Mouse (Mus musculus): ENCODE results near the gene Cdx2. TPM values are rescaled to one million over a fixed set of nuclear protein-coding genes. Genes with fewer than 3 reads are reported as not detected.

Gene Cdx2
- total RNA-seq, 2 experiments from 2014 or later, result not detected

GRCm38 (mm10) chr5:147301781-147302070, 5.3 kb downstream of the Cdx2 start:
- DNase-seq (ENCODE audit: extremely low spot score in 1 of 2, low spot score in 2 of 2), result no peak
- no peak overlapping the region for H3K27ac ChIP-seq
- no peak for TF ChIP-seq CTCF (IDR thresholded peaks at IDR 0.05)
- no peak overlapping the region for H3K4me3 ChIP-seq
- intact Hi-C loops (cut with DNase I), result loop anchor here (5.0 to 10.0 kb wide), 2 partner anchors 114 to 423 kb away; partner anchors contain the start of genes Flt1 and Gsx1

DNA sequence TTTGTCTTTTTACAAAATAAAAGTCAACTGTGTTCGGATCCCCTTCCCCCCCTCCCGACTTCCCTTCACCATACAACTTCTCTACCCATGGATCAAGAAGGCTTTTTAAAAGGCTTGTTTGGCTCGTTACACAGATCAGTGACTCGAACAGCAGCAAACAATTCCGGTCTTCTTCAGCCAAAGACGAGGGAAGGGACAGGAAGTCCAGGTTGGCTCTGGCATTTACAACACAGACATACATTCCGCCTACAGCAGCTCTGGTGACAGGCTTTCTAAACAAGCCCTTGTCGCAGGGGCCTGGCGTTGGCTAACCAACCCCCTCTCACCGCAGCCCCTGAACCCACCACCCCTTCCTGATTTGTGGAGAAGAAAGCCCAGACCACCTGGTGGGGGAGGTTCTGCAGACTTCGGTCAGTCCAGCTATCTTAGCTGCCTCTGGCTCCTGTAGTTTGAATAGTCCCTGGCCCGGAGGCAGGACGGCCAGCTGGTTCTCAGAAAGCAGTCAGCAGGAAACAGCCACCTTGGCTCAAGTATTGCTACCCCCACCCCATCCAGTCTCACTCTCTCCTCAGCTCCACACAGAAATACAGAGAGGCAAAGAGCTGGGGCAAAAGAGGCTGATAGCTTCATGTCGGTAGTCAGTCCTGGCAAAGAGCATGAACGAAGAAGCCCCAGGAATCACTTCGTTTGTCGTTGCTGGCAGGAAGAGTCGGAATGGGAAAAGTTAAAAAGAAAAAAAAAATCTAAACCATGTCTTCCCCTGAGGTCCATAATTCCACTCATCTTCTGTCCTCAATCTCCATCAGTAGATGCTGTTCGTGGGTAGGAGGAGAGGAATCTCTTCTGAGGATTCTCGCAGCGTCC, 5.9 kb downstream of the Cdx2 start:
- Histone ChIP-seq H3K27ac (no peak overlapping the region), H3K4me3 (no peak overlapping the region)
- no peak for TF ChIP-seq CTCF (IDR thresholded peaks at IDR 0.05)
- no peak for DNase-seq (ENCODE audit: extremely low spot score in 1 of 2, low spot score in 2 of 2)
- intact Hi-C loops (cut with DNase I), result loop anchor here (5.0 to 10.0 kb wide), 2 partner anchors 114 to 424 kb away; partner anchors contain the start of genes Flt1 and Gsx1

DNA sequence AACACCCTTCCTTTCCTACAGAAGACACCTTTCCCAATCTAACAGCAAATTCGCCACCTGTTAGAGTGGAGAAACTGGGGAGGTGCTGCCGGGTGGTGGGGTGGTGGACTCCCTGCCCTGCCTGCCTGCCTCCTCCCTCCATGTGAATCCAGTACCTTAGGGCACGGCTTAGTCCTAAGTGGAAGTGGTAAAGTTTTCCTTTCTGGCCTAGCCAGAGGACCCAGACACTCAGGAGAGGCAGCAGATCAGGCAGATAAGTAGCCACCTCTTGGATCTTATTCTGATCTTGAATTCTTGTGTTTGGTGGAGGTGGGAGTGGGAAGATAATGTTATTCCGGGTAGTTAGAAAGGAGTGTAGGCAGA, 7.1 kb downstream of the Cdx2 start:
- TF ChIP-seq CTCF (IDR thresholded peaks at IDR 0.05), result no peak
- Histone ChIP-seq H3K4me3 (no peak overlapping the region), H3K27ac (no peak overlapping the region)
- intact Hi-C loops (cut with DNase I), result loop anchor here (5.0 to 10.0 kb wide), 2 partner anchors 113 to 425 kb away; partner anchors contain the start of genes Flt1 and Gsx1
- no peak for DNase-seq (ENCODE audit: extremely low spot score in 1 of 2, low spot score in 2 of 2)

GRCm38 (mm10) chr5:147299255-147300000, 7.6 kb downstream of the Cdx2 start:
- peak; percentile 62 for TF ChIP-seq CTCF (IDR thresholded peaks at IDR 0.05)
- DNase-seq (ENCODE audit: extremely low spot score in 1 of 2, low spot score in 2 of 2), result no peak
- intact Hi-C loops (cut with DNase I), result loop anchor here (5.0 kb wide), 1 partner anchor 72 kb away; no protein-coding TSS in a partner anchor
- no peak overlapping the region for H3K27ac ChIP-seq
- H3K4me3 ChIP-seq, result no peak overlapping the region

DNA sequence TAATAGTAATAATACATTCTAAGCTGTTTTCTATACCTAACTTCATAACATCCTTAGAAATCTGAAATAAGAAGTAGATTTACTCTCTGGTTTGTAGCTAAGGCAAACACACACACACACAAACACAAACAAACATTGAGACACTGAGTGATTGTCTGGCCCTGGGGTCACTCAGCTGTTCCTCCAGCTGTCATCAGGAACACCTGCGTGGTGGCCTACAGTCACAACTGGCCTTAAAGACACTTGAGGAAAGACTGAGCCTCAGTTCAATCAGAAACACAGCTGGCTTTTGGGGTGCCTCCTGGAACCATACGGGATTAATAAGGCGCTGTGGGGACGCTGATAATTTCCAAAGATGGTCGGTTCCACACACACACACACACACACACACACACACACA, 9.8 kb downstream of the Cdx2 start:
- TF ChIP-seq CTCF (IDR thresholded peaks at IDR 0.05), result no peak
- DNase-seq (ENCODE audit: extremely low spot score in 1 of 2, low spot score in 2 of 2), result no peak
- no peak overlapping the region for H3K4me3 ChIP-seq

DNA sequence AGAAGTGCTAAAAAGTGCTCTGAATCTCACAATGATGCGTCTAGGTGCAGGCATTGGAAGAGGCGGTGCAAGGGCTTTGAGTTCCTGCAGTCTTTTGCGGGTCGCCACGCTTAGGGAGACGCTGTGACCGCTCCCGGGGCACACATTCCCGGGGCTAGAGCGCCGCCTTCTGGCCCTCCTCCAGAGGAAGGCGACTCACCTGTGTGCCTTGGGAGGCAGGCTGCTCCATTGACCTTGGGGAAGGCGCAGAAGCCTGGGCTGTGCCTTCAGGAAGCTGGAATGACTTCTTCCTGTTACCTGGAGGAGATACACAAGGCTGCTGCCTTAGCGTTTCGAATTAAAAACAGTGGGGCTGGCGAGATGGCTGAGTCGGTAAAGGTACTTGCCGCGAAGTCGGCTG, 12.9 kb downstream of the Cdx2 start:
- Histone ChIP-seq H3K27ac (no peak overlapping the region), H3K4me3 (no peak overlapping the region)
- intact Hi-C loops (cut with DNase I), result loop anchor here (2.0 kb wide), 1 partner anchor 311 kb away; no protein-coding TSS in a partner anchor
- TF ChIP-seq CTCF (IDR thresholded peaks at IDR 0.05), result no peak; the same call in none of the 2 replicates
- no peak for DNase-seq (ENCODE audit: extremely low spot score in 1 of 2, low spot score in 2 of 2)

More for the DNA sequence above, 9.8 kb downstream of the Cdx2 start:
- no peak overlapping the region for H3K27ac ChIP-seq
- intact Hi-C loops (cut with DNase I), result loop anchor here (5.0 kb wide), 1 partner anchor 70 kb away; no protein-coding TSS in a partner anchor

GRCm38 (mm10) chr5:147293127-147293910, 13.8 kb downstream of the Cdx2 start:
- intact Hi-C loops (cut with DNase I), result no loop called here
- Histone ChIP-seq H3K4me3 (no peak overlapping the region), H3K27ac (no peak overlapping the region)
- TF ChIP-seq CTCF (IDR thresholded peaks at IDR 0.05), result peak; percentile 80
- peak; percentile 50 to 51 for DNase-seq (ENCODE audit: extremely low spot score in 1 of 2, low spot score in 2 of 2)

DNA sequence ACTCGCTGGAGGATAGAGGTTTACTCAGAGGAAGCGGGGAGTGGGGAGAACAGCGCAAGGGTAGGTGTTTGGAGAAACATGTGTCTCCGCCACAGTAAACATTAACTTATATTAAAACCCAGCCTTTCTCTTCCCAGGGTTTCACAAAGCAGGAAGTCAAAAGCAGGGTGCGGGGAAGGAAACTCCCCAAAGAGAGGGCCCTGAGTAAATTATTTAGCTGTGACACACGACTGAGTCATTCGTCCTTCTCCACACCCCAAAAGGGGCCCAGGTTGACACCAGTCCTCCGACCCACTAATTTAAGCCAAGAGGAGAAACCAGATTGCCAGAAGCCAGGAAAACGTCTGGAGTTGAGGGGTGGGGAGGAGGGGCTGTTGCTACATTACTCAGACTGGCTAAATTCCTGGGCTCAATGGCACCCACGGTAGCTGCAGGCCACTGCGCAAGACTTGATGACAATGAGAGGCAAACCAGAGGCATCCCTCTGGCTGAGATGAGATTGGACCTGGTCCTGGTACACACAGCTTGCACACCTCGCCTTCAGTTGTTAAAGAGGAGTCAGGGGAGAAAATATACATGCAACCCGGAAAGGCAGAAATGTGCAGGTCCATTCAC, 14.5 kb downstream of the Cdx2 start:
- DNase-seq (ENCODE audit: extremely low spot score in 1 of 2, low spot score in 2 of 2), result no peak
- no peak for TF ChIP-seq CTCF (IDR thresholded peaks at IDR 0.05)
- no peak overlapping the region for H3K4me3 ChIP-seq
- no peak overlapping the region for H3K27ac ChIP-seq
- intact Hi-C loops (cut with DNase I), result no loop called here

- Histone ChIP-seq H3K27ac (no peak overlapping the region), H3K4me3 (no peak overlapping the region)
- intact Hi-C loops (cut with DNase I), result no loop called here
- TF ChIP-seq CTCF (IDR thresholded peaks at IDR 0.05), result no peak
- no peak for DNase-seq (ENCODE audit: extremely low spot score in 1 of 2, low spot score in 2 of 2)
Measured at GRCm38 (mm10) chr5:147291764-147292505, 15.1 kb downstream of the Cdx2 start.

DNA sequence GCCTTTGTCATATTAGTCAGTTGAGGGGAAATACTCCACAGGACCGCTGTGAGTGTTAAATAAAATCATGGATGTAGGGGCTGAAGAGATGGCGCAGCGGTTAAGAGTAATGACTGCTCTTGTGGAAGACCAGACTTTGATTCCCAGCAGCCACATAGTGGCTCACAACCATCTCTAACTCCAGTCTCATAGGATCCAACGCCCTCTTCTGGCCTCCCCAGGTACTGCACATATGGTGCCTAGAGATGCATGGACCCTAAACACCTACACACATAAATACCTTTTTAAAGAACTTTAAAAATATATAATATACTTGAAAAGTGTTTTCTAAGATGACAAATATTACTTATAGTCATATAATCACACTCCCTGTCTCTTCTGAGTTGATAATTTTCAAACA, 22.7 kb downstream of the Cdx2 start:
- intact Hi-C loops (cut with DNase I), result no loop called here
- no peak; the same call in 1 of the 2 replicates for TF ChIP-seq CTCF (IDR thresholded peaks at IDR 0.05)

More for the DNA sequence above, 22.7 kb downstream of the Cdx2 start:
- Histone ChIP-seq H3K27ac (no peak overlapping the region), H3K4me3 (no peak overlapping the region)
- DNase-seq (ENCODE audit: extremely low spot score in 1 of 2, low spot score in 2 of 2), result no peak
